Mouse (Mus musculus): ENCODE results near the gene Lkaaear1.

DNA sequence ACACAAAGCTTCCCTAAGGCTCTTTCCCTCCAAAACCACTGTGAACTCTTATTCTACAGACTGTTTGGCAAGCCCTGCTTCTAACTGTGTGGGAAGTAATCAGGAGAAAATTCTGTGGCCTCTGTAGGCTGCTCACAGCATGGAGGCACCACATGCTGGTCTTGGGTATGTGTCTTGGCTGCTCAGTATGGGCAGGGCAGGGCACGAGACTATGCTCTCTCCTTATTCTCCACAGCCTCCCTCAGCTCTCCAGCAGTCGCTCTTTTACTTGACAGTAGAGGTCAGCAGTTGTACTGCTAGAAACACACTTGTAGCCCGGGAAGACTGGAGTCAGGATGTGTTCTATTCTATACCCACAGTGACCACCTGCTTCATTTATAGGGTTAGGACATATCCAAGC lies 21.8 kb upstream of the Lkaaear1 start:
- TF ChIP-seq EP300 (IDR thresholded peaks at IDR 0.05; ENCODE audit: insufficient read depth, low read depth, low read length) (no peak), CTCF (IDR thresholded peaks at IDR 0.05) (no peak), POLR2A (IDR thresholded peaks at IDR 0.05; ENCODE audit: insufficient read depth, low read depth, low read length) (no peak)

Measured in heart, adult 2 months (tissue).